Mouse (Mus musculus): ENCODE data around the gene Epha5.

- TF ChIP-seq CTCF (IDR thresholded peaks at IDR 0.05; ENCODE audit: extremely low read depth, insufficient read depth, low read length): no peak
- TF ChIP-seq POLR2A (IDR thresholded peaks at IDR 0.05; ENCODE audit: extremely low read depth, insufficient read depth, low read length): no peak
Observed at GRCm38 (mm10) chr5:84081321-84081720, 335.9 kb downstream of the Epha5 start.
